Mouse (Mus musculus): ENCODE results near the gene Fbxo46.

DNA sequence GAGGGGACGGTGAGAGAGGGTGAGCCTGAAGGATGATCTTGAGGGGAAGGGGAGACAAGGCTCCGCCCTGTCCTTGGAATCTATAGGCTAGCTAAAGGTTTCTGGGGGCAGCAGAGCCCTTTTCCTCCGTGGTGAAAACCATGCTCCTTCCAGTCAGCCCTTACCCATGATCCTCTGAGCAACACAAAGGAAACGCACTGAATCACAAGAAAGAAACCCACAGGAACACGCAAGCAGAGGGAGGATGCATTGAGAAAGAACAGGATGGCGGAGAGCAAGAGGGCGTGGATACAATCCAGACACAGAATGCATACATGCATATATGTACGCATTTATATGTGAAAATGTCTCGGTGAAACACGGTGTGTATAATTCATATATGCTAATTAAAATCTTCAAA is 49.8 kb downstream of the Fbxo46 start:
- TF ChIP-seq CTCF (IDR thresholded peaks at IDR 0.05; ENCODE audit: control insufficient read depth, insufficient read depth, insufficient replicate concordance, low read depth, low read length) (no peak), POLR2A (IDR thresholded peaks at IDR 0.05; ENCODE audit: control insufficient read depth, low read depth, low read length) (no peak)

Measured in testis, adult 2 months (tissue).